8 mouse cellular contexts compared by ENCODE assay signal in the genomic region with DNA sequence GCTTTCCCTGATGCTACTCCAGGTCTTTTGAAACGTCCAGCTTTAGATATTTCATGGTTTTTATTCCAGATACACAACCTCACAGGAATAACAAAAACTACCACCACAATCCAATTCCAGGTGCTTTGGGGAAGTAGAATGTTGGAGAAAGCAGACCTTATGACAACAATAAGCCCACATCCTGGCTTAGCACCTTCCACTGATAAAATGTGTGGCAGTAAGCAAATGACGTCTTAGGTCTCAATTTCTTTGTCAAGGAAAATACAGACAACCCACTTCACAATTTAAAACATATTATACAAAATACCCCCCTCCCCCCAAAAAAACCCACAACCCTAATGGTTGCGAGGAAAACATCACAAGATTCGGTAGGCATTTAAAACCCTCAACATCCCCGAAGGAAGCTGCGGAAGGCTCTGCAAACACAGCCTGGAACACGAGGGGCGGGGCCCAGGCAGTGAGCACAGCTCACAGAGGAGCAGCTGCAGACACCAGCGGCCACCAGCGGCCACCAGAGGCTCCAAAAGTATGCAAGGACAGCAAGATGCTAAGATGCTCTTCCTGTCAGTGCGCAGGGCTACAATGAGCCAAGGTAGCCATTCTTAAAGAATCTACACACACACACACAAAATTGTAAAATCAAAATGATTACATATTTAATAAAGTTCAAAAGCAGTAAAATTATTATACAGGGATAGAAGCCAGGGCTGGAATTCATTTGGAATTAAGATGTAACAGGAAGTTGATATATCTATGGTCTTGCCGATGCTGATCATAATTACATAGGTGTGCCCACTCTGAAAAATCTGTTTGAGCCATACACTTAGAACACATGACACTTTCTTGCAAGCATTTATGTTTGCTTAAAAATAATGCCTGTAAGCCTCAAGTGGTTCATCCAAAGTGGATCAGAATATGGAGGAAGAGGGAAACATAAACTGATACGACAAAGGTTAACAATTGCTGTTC. TPM values are rescaled to one million over a fixed set of nuclear protein-coding genes. Genes with fewer than 3 reads are reported as not detected.
DNase-seq lines count a peak whose midpoint lies in the region; ATAC-seq and TF ChIP-seq lines count a peak whose summit lies in the region.

No protein-coding gene starts in this region.

- H3K4me3 ChIP-seq in C2C12 (ENCODE audit: insufficient read depth, poor library complexity, severe bottlenecking): no peak overlapping the region
- no peak overlapping the region for H3K4me3 ChIP-seq in embryonic fibroblast, embryonic 13.5 days (ENCODE audit: insufficient read depth, low read length)

- no peaks in the 10 kb centered on the region for H3K4me1 ChIP-seq in embryonic fibroblast, embryonic 13.5 days (ENCODE audit: control insufficient read depth, insufficient read depth, low read length)

- H3K36me3 ChIP-seq in C2C12 (ENCODE audit: control insufficient read depth, insufficient read depth): no peaks in the 10 kb centered on the region

- no peak overlapping the region for H3K27ac ChIP-seq in embryonic fibroblast, embryonic 13.5 days (ENCODE audit: insufficient read depth, low read length)

- TF ChIP-seq POLR2A in embryonic fibroblast, embryonic 13.5 days (IDR thresholded peaks at IDR 0.05; ENCODE audit: low read depth, low read length): no peak

- H3ac ChIP-seq in C2C12 (ENCODE audit: control insufficient read depth, insufficient read length, low read depth): no peak overlapping the region

- peak; percentile 96 to 97 for ATAC-seq in hematopoietic stem cell, adult 5-6 weeks (replicated peaks in 1 of 2; ENCODE audit: insufficient read depth in 1 of 2, low FRiP score in 2 of 2, low TSS enrichment in 1 of 2, low read depth in 1 of 2, poor library complexity in 2 of 2, severe bottlenecking in 2 of 2)
- ATAC-seq in megakaryocyte progenitor cell, adult 5-6 weeks (replicated peaks; ENCODE audit: poor library complexity): peak; percentile 100
- ATAC-seq in activated CD4-positive, CD25-positive, alpha-beta regulatory T cell, adult 4 months: no peak

- DNase-seq in R1 (ENCODE audit: low read depth, low spot score): peak; percentile 38
- peak; percentile 11 for DNase-seq in left cerebral cortex, adult 11 months (ENCODE audit: low spot score)
- peak; percentile 54 for DNase-seq in right cerebral cortex, postnatal 4 days

- H3K27me3 ChIP-seq in C2C12 (ENCODE audit: control insufficient read depth, insufficient read depth, insufficient read length): no peaks in the 10 kb centered on the region

- no peaks in the 10 kb centered on the region for H3K79me2 ChIP-seq in C2C12 (ENCODE audit: control insufficient read depth, insufficient read depth)

- TF ChIP-seq CTCF in C2C12 (IDR thresholded peaks at IDR 0.05; ENCODE audit: control insufficient read depth, insufficient read depth, insufficient read length): peak; percentile 13
- TF ChIP-seq CTCF in embryonic fibroblast, embryonic 13.5 days (IDR thresholded peaks at IDR 0.05; ENCODE audit: borderline replicate concordance, insufficient read depth, low read length): 0 out of 2 replicates have a peak, but pooled peaks have one; percentile 15

- H3K79me3 ChIP-seq in C2C12 (ENCODE audit: low read depth): no peaks in the 10 kb centered on the region

TF ChIP-seq in C2C12, 6 proteins besides CTCF, POLR2A, EP300 and RAD21:
- no peak for TF ChIP-seq CEBPB (IDR thresholded peaks at IDR 0.05; ENCODE audit: low read depth)
- TF ChIP-seq MYOD1 (IDR thresholded peaks at IDR 0.05; ENCODE audit: control insufficient read depth, insufficient read length, low read depth): no peak
- TF ChIP-seq FOSL1 (IDR thresholded peaks at IDR 0.05; ENCODE audit: insufficient read depth, low read length, poor library complexity, severe bottlenecking): no peak
- TF ChIP-seq MYOG (IDR thresholded peaks at IDR 0.05; ENCODE audit: control insufficient read depth, extremely low read depth, insufficient read length): no peak
- TF ChIP-seq MAX (IDR thresholded peaks at IDR 0.05): no peak
- no peak for TF ChIP-seq USF1 (IDR thresholded peaks at IDR 0.05; ENCODE audit: low read depth)

RNA-seq across cellular contexts. Expression of a gene that starts 10.8 kb away (rescaled TPM):
- 0.71 TPM for polyA plus RNA-seq in C2C12 (2012; fragmentation: generic; extraction: Trizol)
- 6.2 and 8.3 TPM in 2 replicates for polyA plus RNA-seq in embryonic fibroblast, embryonic 13.5 days (2011; ENCODE audit: insufficient read length, low read depth, missing spikeins)
- 7.5 and 10.5 TPM in 2 replicates for total RNA-seq in hematopoietic stem cell, adult 5-6 weeks (2017)
- total RNA-seq in megakaryocyte progenitor cell, adult 5-6 weeks (2015): 11.9 and 13.1 TPM in 2 replicates
- 10.5 and 13.9 TPM in 2 replicates for total RNA-seq in megakaryocyte progenitor cell, adult 5-6 weeks (2017)
- polyA plus RNA-seq in activated CD4-positive, CD25-positive, alpha-beta regulatory T cell, adult 4 months (2017; shearing (Covaris generic)): not detected
